Mouse (Mus musculus): ENCODE measurements around the gene Entpd2. TPM values are rescaled to one million over a fixed set of nuclear protein-coding genes. Genes with fewer than 3 reads are reported as not detected.

Entpd2 gene
- polyA plus RNA-seq, 1 experiment, result 0.89 TPM

GRCm38 (mm10) chr2:25398065-25398464, 2.4 kb downstream of the Entpd2 start:
- TF ChIP-seq TCF3 (IDR thresholded peaks at IDR 0.05; ENCODE audit: insufficient read length, low read depth) (no peak), POLR2AphosphoS2 (IDR thresholded peaks at IDR 0.05; ENCODE audit: insufficient read length, low read depth) (no peak), USF1 (IDR thresholded peaks at IDR 0.05; ENCODE audit: low read depth) (no peak), POLR2A (IDR thresholded peaks at IDR 0.05; ENCODE audit: insufficient read length, low read depth) (no peak)
- H3K79me2 ChIP-seq (ENCODE audit: control insufficient read depth, insufficient read depth), result no peaks in the 10 kb centered on the region
- no peak overlapping the region for H3ac ChIP-seq (ENCODE audit: control insufficient read depth, insufficient read length)
- no peak overlapping the region for H3K4me2 ChIP-seq (ENCODE audit: low read depth)
- H3K36me3 ChIP-seq (ENCODE audit: control insufficient read depth, insufficient read depth), result no peaks in the 10 kb centered on the region
- no peak overlapping the region for H3K4me3 ChIP-seq
- peaks cover 34% of the 10 kb centered on the region for H3K27me3 ChIP-seq (ENCODE audit: control insufficient read depth, insufficient read depth, insufficient read length)

GRCm38 (mm10) chr2:25399051-25399450, 3.4 kb downstream of the Entpd2 start, which contains the start of gene Npdc1:
Npdc1 (plus strand) TSS chr2:25399351.
- no peak within 1 kb of the TSS for H3K4me2 ChIP-seq (ENCODE audit: low read depth)
- peaks cover 34% of the 10 kb centered on the region for H3K27me3 ChIP-seq (ENCODE audit: control insufficient read depth, insufficient read depth, insufficient read length)
- no peaks in the 10 kb centered on the region for H3K36me3 ChIP-seq (ENCODE audit: control insufficient read depth, insufficient read depth)
- no peaks in the 10 kb centered on the region for H3K79me2 ChIP-seq (ENCODE audit: control insufficient read depth, insufficient read depth)
- H3ac ChIP-seq (ENCODE audit: control insufficient read depth, insufficient read length), result no peak within 1 kb of the TSS
- TF ChIP-seq SRF (IDR thresholded peaks at IDR 0.05; ENCODE audit: control insufficient read depth, insufficient read length, low read depth) (no peak), REST (IDR thresholded peaks at IDR 0.05; ENCODE audit: insufficient read depth, insufficient read length) (no peak), MAX (IDR thresholded peaks at IDR 0.05; ENCODE audit: low read depth) (no peak), MYOD1 (IDR thresholded peaks at IDR 0.05; ENCODE audit: control insufficient read depth in 1 of 3, insufficient read length in 2 of 3, low read depth in 2 of 3) (no peak), TCF3 (IDR thresholded peaks at IDR 0.05; ENCODE audit: insufficient read length, low read depth) (no peak), USF1 (IDR thresholded peaks at IDR 0.05; ENCODE audit: low read depth) (no peak), POLR2AphosphoS2 (IDR thresholded peaks at IDR 0.05; ENCODE audit: insufficient read length, low read depth) (no peak), POLR2A (IDR thresholded peaks at IDR 0.05; ENCODE audit: insufficient read length, low read depth) (no peak), CEBPB (IDR thresholded peaks at IDR 0.05; ENCODE audit: insufficient read depth, poor library complexity, severe bottlenecking) (no peak), E2F4 (IDR thresholded peaks at IDR 0.05; ENCODE audit: insufficient read depth) (no peak), MYOG (IDR thresholded peaks at IDR 0.05; ENCODE audit: control insufficient read depth in 1 of 3, insufficient read depth in 1 of 3, insufficient read length in 2 of 3, low read depth in 2 of 3) (no peak), TCF12 (IDR thresholded peaks at IDR 0.05; ENCODE audit: insufficient read depth, poor library complexity, severe bottlenecking) (no peak)
- H3K4me3 ChIP-seq, result no peak within 1 kb of the TSS

- TF ChIP-seq MYOG (IDR thresholded peaks at IDR 0.05; ENCODE audit: control insufficient read depth in 1 of 3, insufficient read depth in 1 of 3, insufficient read length in 2 of 3, low read depth in 2 of 3) (no peak), SRF (IDR thresholded peaks at IDR 0.05; ENCODE audit: control insufficient read depth, insufficient read length, low read depth) (no peak), CEBPB (IDR thresholded peaks at IDR 0.05; ENCODE audit: insufficient read depth, poor library complexity, severe bottlenecking) (no peak), MAX (IDR thresholded peaks at IDR 0.05; ENCODE audit: low read depth) (no peak), TCF12 (IDR thresholded peaks at IDR 0.05; ENCODE audit: insufficient read depth, poor library complexity, severe bottlenecking) (no peak), REST (IDR thresholded peaks at IDR 0.05; ENCODE audit: insufficient read depth, insufficient read length) (no peak), MYOD1 (IDR thresholded peaks at IDR 0.05; ENCODE audit: control insufficient read depth in 1 of 3, insufficient read length in 2 of 3, low read depth in 2 of 3) (no peak), USF1 (IDR thresholded peaks at IDR 0.05; ENCODE audit: low read depth) (no peak), TCF3 (IDR thresholded peaks at IDR 0.05; ENCODE audit: insufficient read length, low read depth) (no peak), POLR2AphosphoS2 (IDR thresholded peaks at IDR 0.05; ENCODE audit: insufficient read length, low read depth) (no peak), E2F4 (IDR thresholded peaks at IDR 0.05; ENCODE audit: insufficient read depth) (no peak), POLR2A (IDR thresholded peaks at IDR 0.05; ENCODE audit: insufficient read length, low read depth) (no peak)
- Histone ChIP-seq H3K79me2 (ENCODE audit: control insufficient read depth, insufficient read depth) (no peaks in the 10 kb centered on the region), H3K27me3 (ENCODE audit: control insufficient read depth, insufficient read depth, insufficient read length) (peaks cover 32% of the 10 kb centered on the region), H3K36me3 (ENCODE audit: control insufficient read depth, insufficient read depth) (no peaks in the 10 kb centered on the region), H3K4me3 (no peak overlapping the region), H3ac (ENCODE audit: control insufficient read depth, insufficient read length) (no peak overlapping the region), H3K4me2 (ENCODE audit: low read depth) (peak overlapping the region; percentile 35)
Observed at GRCm38 (mm10) chr2:25400291-25400690, 4.6 kb downstream of the Entpd2 start.

- H3K4me2 ChIP-seq (ENCODE audit: low read depth), result peak overlapping the region; percentile 35
- H3ac ChIP-seq (ENCODE audit: control insufficient read depth, insufficient read length), result no peak overlapping the region
- H3K36me3 ChIP-seq (ENCODE audit: control insufficient read depth, insufficient read depth), result no peaks in the 10 kb centered on the region
- TF ChIP-seq MYOD1 (IDR thresholded peaks at IDR 0.05; ENCODE audit: control insufficient read depth in 1 of 3, insufficient read length in 2 of 3, low read depth in 2 of 3) (peak in 1 of 3 experiments; percentile 13), SRF (IDR thresholded peaks at IDR 0.05; ENCODE audit: control insufficient read depth, insufficient read length, low read depth) (no peak)
- H3K79me2 ChIP-seq (ENCODE audit: control insufficient read depth, insufficient read depth), result no peaks in the 10 kb centered on the region
- H3K27me3 ChIP-seq (ENCODE audit: control insufficient read depth, insufficient read depth, insufficient read length), result peaks cover 27% of the 10 kb centered on the region
- H3K4me3 ChIP-seq, result no peak overlapping the region
Observed at GRCm38 (mm10) chr2:25400764-25401163, 5.1 kb downstream of the Entpd2 start.

- no peak for TF ChIP-seq MYOD1 (IDR thresholded peaks at IDR 0.05; ENCODE audit: control insufficient read depth in 1 of 3, insufficient read length in 2 of 3, low read depth in 2 of 3)
- TF ChIP-seq SRF (IDR thresholded peaks at IDR 0.05; ENCODE audit: control insufficient read depth, insufficient read length, low read depth), result no peak
- TF ChIP-seq POLR2A (IDR thresholded peaks at IDR 0.05; ENCODE audit: insufficient read length, low read depth), result no peak
- peak; percentile 93 for TF ChIP-seq REST (IDR thresholded peaks at IDR 0.05; ENCODE audit: insufficient read depth, insufficient read length)
- no peak for TF ChIP-seq E2F4 (IDR thresholded peaks at IDR 0.05; ENCODE audit: insufficient read depth)
- TF ChIP-seq TCF3 (IDR thresholded peaks at IDR 0.05; ENCODE audit: insufficient read length, low read depth), result no peak
- TF ChIP-seq MAX (IDR thresholded peaks at IDR 0.05; ENCODE audit: low read depth), result peak; percentile 24
- TF ChIP-seq CEBPB (IDR thresholded peaks at IDR 0.05; ENCODE audit: insufficient read depth, poor library complexity, severe bottlenecking), result no peak
- no peak for TF ChIP-seq TCF12 (IDR thresholded peaks at IDR 0.05; ENCODE audit: insufficient read depth, poor library complexity, severe bottlenecking)
- TF ChIP-seq POLR2AphosphoS2 (IDR thresholded peaks at IDR 0.05; ENCODE audit: insufficient read length, low read depth), result no peak
- no peak for TF ChIP-seq USF1 (IDR thresholded peaks at IDR 0.05; ENCODE audit: low read depth)
- TF ChIP-seq MYOG (IDR thresholded peaks at IDR 0.05; ENCODE audit: control insufficient read depth in 1 of 3, insufficient read depth in 1 of 3, insufficient read length in 2 of 3, low read depth in 2 of 3), result no peak
- no peaks in the 10 kb centered on the region for H3K79me2 ChIP-seq (ENCODE audit: control insufficient read depth, insufficient read depth)
- peak overlapping the region; percentile 31 for H3K4me3 ChIP-seq
- no peaks in the 10 kb centered on the region for H3K36me3 ChIP-seq (ENCODE audit: control insufficient read depth, insufficient read depth)
- H3K4me2 ChIP-seq (ENCODE audit: low read depth), result peak overlapping the region; percentile 89
- peaks cover 18% of the 10 kb centered on the region for H3K27me3 ChIP-seq (ENCODE audit: control insufficient read depth, insufficient read depth, insufficient read length)
- H3ac ChIP-seq (ENCODE audit: control insufficient read depth, insufficient read length), result peak overlapping the region; percentile 14
Observed at GRCm38 (mm10) chr2:25402377-25402971, 6.8 kb downstream of the Entpd2 start.

Measured in myocyte (in vitro differentiated cells).